Mouse (Mus musculus): ENCODE data around the gene Adamtsl1. TPM values are rescaled to one million over a fixed set of nuclear protein-coding genes. Genes with fewer than 3 reads are reported as not detected.

Adamtsl1 gene
- polyA plus RNA-seq, 1 experiment: 0.55 TPM

DNA sequence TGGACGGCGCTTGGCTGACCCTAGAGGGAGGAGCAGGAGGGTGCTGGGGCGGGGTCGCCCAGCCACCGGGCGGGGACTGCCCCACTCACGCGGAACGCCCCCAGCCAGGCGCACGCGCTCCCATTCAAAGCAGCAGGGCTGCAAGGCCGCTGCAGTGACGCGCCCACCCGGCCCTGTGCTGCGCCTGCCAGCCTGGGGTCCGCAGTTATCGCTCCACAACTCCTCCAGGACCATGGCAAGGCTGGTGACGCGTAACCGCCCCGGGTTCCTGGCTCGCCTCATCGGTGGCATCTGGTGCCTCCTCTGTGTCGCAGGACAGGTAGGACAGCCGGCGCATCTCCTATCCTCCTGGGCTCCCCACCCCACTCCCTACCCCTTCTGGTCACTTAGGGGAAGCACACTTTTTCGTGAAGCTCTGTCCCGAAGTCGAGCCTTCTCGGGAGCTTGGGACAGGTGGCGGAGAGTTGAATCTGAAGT is 271 bp downstream of the Adamtsl1 start:
- Histone ChIP-seq H3K27me3 (ENCODE audit: control insufficient read depth, insufficient read depth, low read length) (no peaks in the 10 kb centered on the region), H3K27ac (ENCODE audit: insufficient read depth, low read length) (no peak overlapping the region), H3K4me3 (ENCODE audit: extremely low read depth, insufficient read depth, insufficient read length) (no peak overlapping the region), H3K36me3 (ENCODE audit: control insufficient read depth, insufficient read depth, low read length) (no peaks in the 10 kb centered on the region), H3K4me1 (ENCODE audit: control insufficient read depth, insufficient read depth, insufficient read length) (no peaks in the 10 kb centered on the region)
- TF ChIP-seq CTCF (IDR thresholded peaks at IDR 0.05; ENCODE audit: extremely low read depth, insufficient read depth, insufficient read length, insufficient replicate concordance): no peak
- no peak for TF ChIP-seq POLR2A (IDR thresholded peaks at IDR 0.05; ENCODE audit: low read depth, low read length)
- WGBS: 6% methylated on average over 33 of the region's 33 CpGs
- no peak for DNase-seq (ENCODE audit: low read depth in 1 of 2, low spot score in 2 of 2)

DNA sequence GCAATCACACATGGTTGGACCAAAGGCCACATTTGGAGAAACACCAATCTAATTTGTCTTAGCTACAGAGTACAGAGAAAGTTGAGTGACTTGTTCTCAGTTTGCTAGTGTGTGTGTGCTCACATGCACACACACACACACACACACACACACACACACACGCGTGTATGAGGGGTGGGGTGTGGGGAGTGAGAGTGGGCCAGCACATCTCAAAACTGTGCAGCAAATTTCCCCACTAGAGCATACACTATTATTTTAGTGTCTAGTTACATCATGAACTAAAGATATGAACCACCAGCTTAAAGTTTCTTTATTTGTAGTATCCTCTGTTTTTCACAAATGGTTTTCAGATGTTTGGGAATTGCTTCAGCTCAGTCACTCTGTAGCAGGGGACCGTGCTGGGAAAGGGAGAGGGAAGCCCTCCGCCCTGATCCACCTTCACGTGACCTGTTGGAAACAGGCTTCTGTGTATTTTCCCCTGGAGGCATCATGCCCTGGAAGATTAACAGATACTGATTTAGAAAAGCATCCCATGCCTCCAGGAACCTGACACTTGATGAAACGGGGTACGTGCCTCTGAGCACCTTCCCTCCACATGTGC is 13.1 kb downstream of the Adamtsl1 start:
- Histone ChIP-seq H3K27me3 (ENCODE audit: control insufficient read depth, insufficient read depth, low read length) (no peaks in the 10 kb centered on the region), H3K27ac (ENCODE audit: insufficient read depth, low read length) (no peak overlapping the region), H3K4me1 (ENCODE audit: control insufficient read depth, insufficient read depth, insufficient read length) (no peaks in the 10 kb centered on the region), H3K36me3 (ENCODE audit: control insufficient read depth, insufficient read depth, low read length) (no peaks in the 10 kb centered on the region), H3K4me3 (ENCODE audit: extremely low read depth, insufficient read depth, insufficient read length) (no peak overlapping the region)
- DNase-seq (ENCODE audit: low read depth in 1 of 2, low spot score in 2 of 2): no peak
- TF ChIP-seq POLR2A (IDR thresholded peaks at IDR 0.05; ENCODE audit: low read depth, low read length) (no peak), CTCF (IDR thresholded peaks at IDR 0.05; ENCODE audit: extremely low read depth, insufficient read depth, insufficient read length, insufficient replicate concordance) (no peak)
- 93% methylated on average over 7 of the region's 7 CpGs for WGBS

DNA sequence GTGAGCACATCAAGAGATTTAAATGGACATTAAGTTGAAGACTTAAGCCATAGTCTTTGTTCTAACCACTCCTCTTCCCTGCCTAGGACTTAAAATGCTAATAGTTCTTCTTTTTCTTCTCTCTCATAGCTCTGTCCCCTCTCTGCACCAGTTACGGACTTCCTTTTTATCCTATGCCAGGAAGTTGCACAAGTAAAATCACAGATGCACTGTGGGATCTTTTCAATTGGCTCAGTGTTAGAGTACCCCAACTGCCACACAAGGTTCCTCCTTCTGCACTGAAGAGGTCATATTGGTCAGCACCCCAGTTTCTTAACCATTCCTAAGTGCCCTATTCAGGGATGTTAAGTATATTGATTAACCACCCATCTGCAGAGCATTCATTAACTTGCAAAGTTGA is 15.9 kb downstream of the Adamtsl1 start:
- Histone ChIP-seq H3K36me3 (ENCODE audit: control insufficient read depth, insufficient read depth, low read length) (no peaks in the 10 kb centered on the region), H3K4me3 (ENCODE audit: extremely low read depth, insufficient read depth, insufficient read length) (no peak overlapping the region), H3K27ac (ENCODE audit: insufficient read depth, low read length) (no peak overlapping the region), H3K27me3 (ENCODE audit: control insufficient read depth, insufficient read depth, low read length) (no peaks in the 10 kb centered on the region), H3K4me1 (ENCODE audit: control insufficient read depth, insufficient read depth, insufficient read length) (no peaks in the 10 kb centered on the region)
- TF ChIP-seq POLR2A (IDR thresholded peaks at IDR 0.05; ENCODE audit: low read depth, low read length) (no peak), CTCF (IDR thresholded peaks at IDR 0.05; ENCODE audit: extremely low read depth, insufficient read depth, insufficient read length, insufficient replicate concordance) (no peak)
- WGBS: 47% methylated on average over 1 of the region's 1 CpGs
- no peak for DNase-seq (ENCODE audit: low read depth in 1 of 2, low spot score in 2 of 2)

DNA sequence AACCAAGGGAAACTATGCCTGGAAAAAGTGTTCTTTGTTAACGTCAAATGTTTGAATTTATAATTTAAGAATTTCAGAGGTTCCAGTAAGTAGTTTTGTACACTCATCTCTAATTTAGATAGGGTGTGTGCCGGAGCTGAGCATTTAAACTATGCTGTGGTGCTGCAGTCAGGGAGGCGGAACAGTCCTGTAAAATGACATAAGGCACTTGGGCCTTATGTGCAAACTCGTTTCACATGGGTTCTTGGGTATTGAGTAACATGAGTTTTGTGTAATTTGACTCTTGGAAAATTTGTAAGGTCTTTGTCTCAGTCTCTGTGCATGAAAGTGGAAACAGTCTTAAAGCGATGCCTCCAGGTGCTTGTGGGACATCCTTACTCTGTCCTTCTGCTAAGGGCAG is 25.7 kb downstream of the Adamtsl1 start:
- Histone ChIP-seq H3K36me3 (ENCODE audit: control insufficient read depth, insufficient read depth, low read length) (no peaks in the 10 kb centered on the region), H3K4me3 (ENCODE audit: extremely low read depth, insufficient read depth, insufficient read length) (no peak overlapping the region), H3K27ac (ENCODE audit: insufficient read depth, low read length) (no peak overlapping the region), H3K4me1 (ENCODE audit: control insufficient read depth, insufficient read depth, insufficient read length) (no peaks in the 10 kb centered on the region), H3K27me3 (ENCODE audit: control insufficient read depth, insufficient read depth, low read length) (no peaks in the 10 kb centered on the region)
- WGBS: 86% methylated on average over 5 of the region's 5 CpGs
- no peak for DNase-seq (ENCODE audit: low read depth in 1 of 2, low spot score in 2 of 2)
- TF ChIP-seq POLR2A (IDR thresholded peaks at IDR 0.05; ENCODE audit: low read depth, low read length): no peak
- TF ChIP-seq CTCF (IDR thresholded peaks at IDR 0.05; ENCODE audit: extremely low read depth, insufficient read depth, insufficient read length, insufficient replicate concordance): no peak

DNA sequence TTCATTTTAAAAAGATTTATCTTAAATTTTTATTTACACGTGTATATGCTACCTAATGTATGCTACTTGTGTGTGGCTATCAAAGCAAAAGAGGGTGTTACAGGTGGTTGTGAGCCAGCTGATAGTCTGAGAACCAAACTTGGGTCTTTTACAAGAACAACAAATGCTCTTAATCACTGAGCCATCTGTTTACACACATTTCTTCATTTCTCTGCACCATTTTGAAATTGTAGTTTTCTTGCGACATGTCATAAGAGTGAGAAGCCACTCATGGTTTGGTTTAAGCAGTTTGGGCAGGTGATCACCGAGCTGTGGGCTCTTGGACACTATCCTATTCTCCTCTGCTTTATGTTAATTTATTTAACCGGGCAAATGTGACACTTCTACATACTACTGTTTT is 29.2 kb downstream of the Adamtsl1 start:
- Histone ChIP-seq H3K4me3 (ENCODE audit: extremely low read depth, insufficient read depth, insufficient read length) (no peak overlapping the region), H3K36me3 (ENCODE audit: control insufficient read depth, insufficient read depth, low read length) (no peaks in the 10 kb centered on the region), H3K27me3 (ENCODE audit: control insufficient read depth, insufficient read depth, low read length) (no peaks in the 10 kb centered on the region), H3K27ac (ENCODE audit: insufficient read depth, low read length) (no peak overlapping the region), H3K4me1 (ENCODE audit: control insufficient read depth, insufficient read depth, insufficient read length) (no peaks in the 10 kb centered on the region)
- TF ChIP-seq POLR2A (IDR thresholded peaks at IDR 0.05; ENCODE audit: low read depth, low read length) (no peak), CTCF (IDR thresholded peaks at IDR 0.05; ENCODE audit: extremely low read depth, insufficient read depth, insufficient read length, insufficient replicate concordance) (no peak)
- 73% methylated on average over 4 of the region's 4 CpGs for WGBS
- DNase-seq (ENCODE audit: low read depth in 1 of 2, low spot score in 2 of 2): no peak

DNA sequence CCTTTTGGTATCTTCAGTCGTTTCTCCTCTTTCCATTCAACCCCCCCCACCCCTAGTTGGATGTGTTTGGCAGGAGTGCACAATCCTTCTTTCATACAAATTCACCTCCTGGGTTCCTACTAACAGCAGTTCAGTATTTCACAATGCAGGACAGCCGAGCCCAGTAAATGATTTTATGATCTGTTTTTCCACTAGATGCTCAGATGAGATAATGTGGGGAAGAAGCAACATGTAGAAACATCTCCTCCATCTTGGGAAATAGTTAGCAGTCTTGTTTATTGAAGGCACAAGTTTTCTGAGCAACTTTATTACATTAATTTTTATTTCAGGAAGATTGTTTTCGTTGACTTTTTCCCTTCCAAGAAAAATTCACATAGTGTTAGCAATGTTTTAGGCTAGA is 40.7 kb downstream of the Adamtsl1 start:
- DNase-seq (ENCODE audit: low read depth in 1 of 2, low spot score in 2 of 2): no peak
- no peaks in the 10 kb centered on the region for H3K4me1 ChIP-seq (ENCODE audit: control insufficient read depth, insufficient read depth, insufficient read length)
- H3K36me3 ChIP-seq (ENCODE audit: control insufficient read depth, insufficient read depth, low read length): no peaks in the 10 kb centered on the region
- 67% methylated on average over 3 of the region's 3 CpGs for WGBS
- no peaks in the 10 kb centered on the region for H3K27me3 ChIP-seq (ENCODE audit: control insufficient read depth, insufficient read depth, low read length)
- no peak overlapping the region for H3K4me3 ChIP-seq (ENCODE audit: extremely low read depth, insufficient read depth, insufficient read length)
- TF ChIP-seq CTCF (IDR thresholded peaks at IDR 0.05; ENCODE audit: extremely low read depth, insufficient read depth, insufficient read length, insufficient replicate concordance): no peak
- TF ChIP-seq POLR2A (IDR thresholded peaks at IDR 0.05; ENCODE audit: low read depth, low read length): no peak
- H3K27ac ChIP-seq (ENCODE audit: insufficient read depth, low read length): no peak overlapping the region

DNA sequence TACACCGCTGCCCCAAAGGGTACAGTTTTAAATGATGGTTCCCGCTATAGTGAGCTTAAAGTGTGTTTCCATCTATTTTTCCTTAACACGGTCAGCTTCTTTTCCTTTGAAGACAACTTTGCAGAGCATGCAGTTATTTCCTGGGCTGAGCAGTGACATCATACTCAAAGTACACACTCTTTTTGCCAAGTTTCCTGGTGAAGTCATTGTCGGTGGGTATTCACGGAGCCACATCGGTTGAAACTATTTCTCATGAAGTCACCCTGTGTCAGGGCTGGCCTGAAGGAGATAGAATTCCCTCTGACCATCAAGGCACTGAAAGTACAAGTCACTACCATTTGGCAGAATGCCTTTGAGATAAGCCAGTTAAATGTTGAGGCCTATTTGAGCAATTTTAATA is 45.8 kb downstream of the Adamtsl1 start:
- WGBS: 84% methylated on average over 6 of the region's 6 CpGs
- H3K36me3 ChIP-seq (ENCODE audit: control insufficient read depth, insufficient read depth, low read length): no peaks in the 10 kb centered on the region
- H3K4me1 ChIP-seq (ENCODE audit: control insufficient read depth, insufficient read depth, insufficient read length): no peaks in the 10 kb centered on the region
- no peak overlapping the region for H3K4me3 ChIP-seq (ENCODE audit: extremely low read depth, insufficient read depth, insufficient read length)
- no peaks in the 10 kb centered on the region for H3K27me3 ChIP-seq (ENCODE audit: control insufficient read depth, insufficient read depth, low read length)
- DNase-seq (ENCODE audit: low read depth in 1 of 2, low spot score in 2 of 2): no peak
- TF ChIP-seq CTCF (IDR thresholded peaks at IDR 0.05; ENCODE audit: extremely low read depth, insufficient read depth, insufficient read length, insufficient replicate concordance): no peak
- no peak for TF ChIP-seq POLR2A (IDR thresholded peaks at IDR 0.05; ENCODE audit: low read depth, low read length)
- no peak overlapping the region for H3K27ac ChIP-seq (ENCODE audit: insufficient read depth, low read length)

All from spleen, adult 2 months (tissue).